Mouse (Mus musculus) neural tube, embryonic 13.5 days (tissue): ENCODE results near the gene Bcr. TPM values are rescaled to one million over a fixed set of nuclear protein-coding genes. Genes with fewer than 3 reads are reported as not detected.
A peak's percentile ranks its signal among the peaks of the same experiment; 100 is the strongest.

ENCODE experiments used
- ATAC-seq: fragments of 200-750 bp; cut with Nextera tagmentation; 2 replicates; pipeline ENCODE4 v1.8.0; 2017; ENCODE audit warnings: low read depth, mild to moderate bottlenecking, moderate TSS enrichment, moderate library complexity
- H3K27ac ChIP-seq: fragments of 300-500 bp; sonication (generic); replicated peaks from 2 replicates; pipeline ENCODE4 v1.5.1; 2015; ENCODE audit warnings: moderate library complexity, mild to moderate bottlenecking, inconsistent platforms
- H3K27me3 ChIP-seq: fragments of 300-500 bp; sonication (generic); 2 replicates; pipeline ENCODE4 v1.6.1; 2015; ENCODE audit warnings: mild to moderate bottlenecking, inconsistent platforms
- H3K36me3 ChIP-seq: fragments of 300-500 bp; sonication (generic); 2 replicates; pipeline ENCODE4 v1.6.1; 2015; ENCODE audit warnings: mild to moderate bottlenecking, inconsistent platforms
- H3K4me1 ChIP-seq: fragments of 300-500 bp; sonication (generic); replicated peaks from 2 replicates; pipeline ENCODE4 v1.6.1; 2015; ENCODE audit warnings: inconsistent platforms
- H3K4me2 ChIP-seq: fragments of 300-500 bp; sonication (generic); 2 replicates; pipeline ENCODE4 v1.6.1; 2015; ENCODE audit warnings: inconsistent platforms, mild to moderate bottlenecking, moderate library complexity
- H3K4me3 ChIP-seq: fragments of 300-500 bp; sonication (generic); 2 replicates; pipeline ENCODE4 v1.5.1; 2015; ENCODE audit warnings: mild to moderate bottlenecking, inconsistent platforms
- H3K9ac ChIP-seq: fragments of 300-500 bp; sonication (generic); 2 replicates; pipeline ENCODE4 v1.6.1; 2015; ENCODE audit warnings: moderate library complexity, mild to moderate bottlenecking, inconsistent platforms
- H3K9me3 ChIP-seq: fragments of 300-500 bp; sonication (generic); 2 replicates; pipeline ENCODE4 v1.6.1; 2016; ENCODE audit warnings: inconsistent platforms
- WGBS: fragments of 180-500 bp; shearing (Covaris S2); methylation state at CpG from one replicate; pipeline ENCODE4 v1.1.7; 2015; 5-methylcytosine and 5-hydroxymethylcytosine counted together
- polyA plus RNA-seq: library from polyadenylated mRNA; unstranded; fragments of >200 nt; fragmentation: Nextera tagmentation; extraction: Ambion mirVana; gene quantifications from 2 replicates; pipeline ENCODE4 v1.2.1, GENCODE M21; 2015

Bcr gene
- polyA plus RNA-seq, 1 experiment from 2014 or later = 16.8 TPM

DNA sequence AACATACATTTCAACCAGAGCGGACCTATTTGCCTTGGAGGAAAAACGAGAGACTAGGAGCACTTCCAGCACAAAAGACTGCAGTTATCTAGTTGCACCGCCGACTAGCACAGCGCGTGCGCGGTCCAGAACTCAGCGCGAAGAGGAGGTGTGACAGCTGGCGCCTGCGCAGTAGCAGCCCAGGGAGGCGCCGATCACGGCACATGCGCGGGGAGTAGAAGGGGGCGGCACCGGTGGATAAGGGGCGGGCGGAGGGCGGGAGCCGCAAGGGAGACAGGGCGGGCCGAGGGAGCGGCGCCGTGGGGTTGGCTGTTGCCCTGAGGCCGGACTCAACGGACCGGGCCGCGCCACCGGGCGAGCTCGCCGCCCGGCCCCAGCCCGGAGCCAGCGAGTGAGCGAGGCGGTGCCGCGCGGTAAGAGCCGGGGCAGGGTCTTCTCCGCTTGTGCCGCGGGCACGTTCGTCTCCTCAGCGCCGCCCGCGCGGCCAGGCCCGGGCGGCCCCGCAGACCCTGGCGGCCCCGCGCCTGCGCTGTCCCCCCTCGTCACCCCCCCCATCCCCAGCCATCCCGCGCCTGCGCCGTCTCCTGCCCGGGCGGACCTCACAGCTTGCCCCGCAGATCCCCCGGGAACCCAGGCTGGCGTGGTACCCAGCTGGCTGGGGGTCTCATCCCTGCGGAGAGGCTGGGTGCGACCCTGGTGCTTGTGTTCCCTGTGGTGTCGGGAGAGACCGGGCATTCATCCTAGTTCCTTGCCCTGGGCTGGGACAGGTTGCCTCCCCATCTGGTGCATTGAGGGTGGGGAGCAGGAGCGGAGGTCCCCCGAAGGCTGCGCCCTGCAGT, 151.6 kb downstream of the Bcr start, which contains the start of gene Specc1l:
TSS of gene Specc1l (plus strand) at position 267 of the 839 bp plus-strand sequence.
- Histone ChIP-seq H3K36me3 (no peaks in the 10 kb centered on the region), H3K9ac (peak within 1 kb of the TSS; percentile 85), H3K4me3 (peak within 1 kb of the TSS; percentile 65), H3K9me3 (no peaks in the 10 kb centered on the region), H3K27ac (peak within 1 kb of the TSS; percentile 99), H3K4me2 (peak within 1 kb of the TSS; percentile 60), H3K27me3 (no peaks in the 10 kb centered on the region), H3K4me1 (peaks cover 20% of the 10 kb centered on the region)
- under 1% methylated on average over 63 of the region's 80 CpGs for WGBS
- peak; percentile 98 for ATAC-seq

DNA sequence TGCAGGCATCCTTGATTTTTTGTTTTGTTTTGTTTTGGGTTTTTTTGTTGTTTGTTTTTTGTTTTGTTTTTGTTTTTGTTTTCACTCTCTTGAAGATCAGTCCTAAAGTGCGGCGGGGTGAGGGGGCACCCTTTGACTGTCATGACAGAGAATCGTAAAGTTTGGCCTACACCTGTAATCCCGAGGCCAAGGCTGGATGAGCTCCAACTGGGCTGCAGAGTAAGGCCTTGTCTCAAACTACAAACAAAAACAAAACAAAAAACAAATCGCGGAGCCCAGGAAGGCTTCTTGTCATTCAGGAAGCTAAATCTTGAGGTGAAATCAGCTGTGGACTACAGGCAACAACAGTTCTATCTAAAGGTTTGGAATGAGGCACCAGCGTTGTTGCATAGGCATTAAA, 152.6 kb downstream of the Bcr start:
- 41% methylated on average over 7 of the region's 7 CpGs for WGBS
- Histone ChIP-seq H3K9me3 (no peaks in the 10 kb centered on the region), H3K4me1 (peaks cover 20% of the 10 kb centered on the region), H3K36me3 (no peaks in the 10 kb centered on the region), H3K27ac (peak overlapping the region; percentile 99), H3K4me3 (peak overlapping the region; percentile 65), H3K9ac (peak overlapping the region; percentile 85), H3K27me3 (no peaks in the 10 kb centered on the region), H3K4me2 (peak overlapping the region; percentile 60)
- ATAC-seq = no peak

DNA sequence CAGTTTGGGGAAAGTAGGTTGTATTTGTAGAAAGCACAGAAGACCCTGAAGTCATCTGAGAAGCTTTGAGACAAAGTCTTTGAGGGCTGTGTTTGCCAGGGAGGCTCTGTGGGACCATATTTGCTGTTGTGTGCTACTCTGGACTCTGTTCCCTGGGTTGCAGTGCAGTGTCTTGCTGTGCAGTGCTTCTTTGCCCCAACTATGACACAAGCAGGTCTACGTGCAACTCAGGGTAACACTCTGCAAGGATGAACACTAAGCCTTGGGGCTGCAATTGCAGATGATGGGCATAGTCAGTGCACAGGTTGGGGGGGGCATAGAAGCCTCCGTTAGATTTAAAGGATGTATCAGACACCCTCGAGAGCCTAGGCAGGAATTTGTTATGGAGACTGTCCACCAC, 160.3 kb downstream of the Bcr start:
- Histone ChIP-seq H3K27me3 (no peaks in the 10 kb centered on the region), H3K4me1 (peaks cover 29% of the 10 kb centered on the region), H3K36me3 (no peaks in the 10 kb centered on the region), H3K4me2 (no peak overlapping the region), H3K9me3 (no peaks in the 10 kb centered on the region), H3K27ac (no peak overlapping the region), H3K9ac (no peak overlapping the region), H3K4me3 (no peak overlapping the region)
- 91% methylated on average over 3 of the region's 3 CpGs for WGBS
- ATAC-seq = no peak

DNA sequence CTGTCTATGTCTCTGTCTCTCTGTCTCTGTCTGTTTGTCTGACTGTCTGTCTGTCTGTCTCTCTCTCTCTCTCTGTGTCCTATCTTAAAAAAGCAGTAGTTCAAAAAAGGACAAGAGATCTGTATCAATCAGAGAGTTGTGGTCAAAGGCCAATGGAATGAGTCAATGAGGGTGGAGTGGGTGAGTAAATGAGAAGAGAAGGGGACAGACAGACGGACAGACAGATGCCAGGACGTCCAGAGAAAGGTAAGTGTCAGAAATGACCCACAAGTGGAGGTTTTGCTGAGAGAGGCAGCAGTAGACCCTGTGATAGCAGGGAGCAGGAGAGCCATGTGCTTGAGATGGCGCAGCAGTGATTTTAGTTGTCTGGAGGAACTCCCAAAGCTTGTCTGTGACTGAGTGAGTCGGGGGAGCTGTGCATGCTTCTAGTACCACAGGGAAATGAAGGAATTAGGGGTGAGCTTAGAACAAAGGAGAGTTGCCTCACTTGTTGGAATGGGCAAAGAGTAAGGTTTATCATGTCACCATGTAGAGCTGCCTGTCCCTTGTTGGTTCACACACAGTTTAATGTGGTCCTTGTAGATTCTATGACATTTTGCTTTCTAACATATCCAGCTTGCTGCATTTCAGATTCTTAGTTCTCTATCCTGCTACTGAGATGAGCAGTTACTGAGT, 161.7 kb downstream of the Bcr start:
- 71% methylated on average over 4 of the region's 4 CpGs for WGBS
- ATAC-seq = no peak
- no peaks in the 10 kb centered on the region for H3K9me3 ChIP-seq

DNA sequence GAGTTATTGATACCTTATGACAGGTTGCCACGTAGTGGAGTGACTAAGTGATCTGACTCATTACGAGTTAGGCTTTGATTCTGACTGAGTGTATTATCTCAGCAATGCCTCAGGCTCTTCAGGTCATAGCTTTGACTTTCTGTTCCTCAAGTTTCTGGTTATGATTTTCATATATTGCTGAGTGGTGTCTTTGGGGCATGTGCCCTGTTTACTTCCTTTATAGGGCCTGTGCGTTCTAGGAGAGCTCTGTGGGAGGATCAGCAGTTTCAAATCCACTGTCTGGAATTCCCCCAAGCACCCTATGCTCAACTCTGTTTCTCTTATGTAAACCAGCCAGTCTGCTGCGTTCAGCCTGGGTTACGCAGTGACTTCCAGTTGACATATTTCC, 162.2 kb downstream of the Bcr start:
- H3K9ac ChIP-seq = no peak overlapping the region
- WGBS = 79% methylated on average over 5 of the region's 5 CpGs
- no peak for ATAC-seq
- H3K27ac ChIP-seq = no peak overlapping the region
- H3K36me3 ChIP-seq = no peaks in the 10 kb centered on the region
- no peaks in the 10 kb centered on the region for H3K9me3 ChIP-seq
- H3K4me1 ChIP-seq = peaks cover 29% of the 10 kb centered on the region
- H3K4me2 ChIP-seq = no peak overlapping the region
- no peak overlapping the region for H3K4me3 ChIP-seq
- no peaks in the 10 kb centered on the region for H3K27me3 ChIP-seq

More for the DNA sequence above, 161.7 kb downstream of the Bcr start:
- H3K36me3 ChIP-seq = no peaks in the 10 kb centered on the region
- no peak overlapping the region; the same call in 1 of the 2 replicates for H3K27ac ChIP-seq
- no peak overlapping the region for H3K9ac ChIP-seq
- no peak overlapping the region for H3K4me3 ChIP-seq
- peaks cover 29% of the 10 kb centered on the region for H3K4me1 ChIP-seq
- no peaks in the 10 kb centered on the region for H3K27me3 ChIP-seq
- no peak overlapping the region for H3K4me2 ChIP-seq

DNA sequence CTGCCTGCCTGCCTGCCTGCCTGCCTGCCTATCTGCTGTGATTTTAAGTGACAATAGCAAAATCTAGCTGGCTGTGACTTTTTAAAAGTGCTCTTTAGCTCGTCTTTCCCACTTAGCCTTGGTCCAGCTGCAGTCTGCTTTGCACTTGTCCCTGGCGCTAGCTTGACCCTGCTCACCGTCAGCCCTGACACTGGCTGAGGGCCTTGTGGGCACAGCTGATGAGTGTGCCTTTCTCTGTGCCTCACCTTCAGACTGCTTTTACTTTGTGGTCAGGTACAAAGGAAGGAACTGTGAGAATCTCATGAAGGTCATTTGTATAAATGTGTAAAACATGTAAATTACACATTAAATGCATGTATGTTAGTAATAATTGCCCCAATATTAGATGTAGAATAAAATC, 163.8 kb downstream of the Bcr start:
- Histone ChIP-seq H3K36me3 (no peaks in the 10 kb centered on the region), H3K27me3 (no peaks in the 10 kb centered on the region), H3K27ac (0 out of 2 replicates have a peak overlapping the region, but pooled peaks have one; percentile 9), H3K4me2 (no peak overlapping the region), H3K9me3 (no peaks in the 10 kb centered on the region), H3K4me1 (peaks cover 29% of the 10 kb centered on the region), H3K9ac (no peak overlapping the region), H3K4me3 (no peak overlapping the region)
- no peak for ATAC-seq
- 72% methylated on average over 3 of the region's 3 CpGs for WGBS

DNA sequence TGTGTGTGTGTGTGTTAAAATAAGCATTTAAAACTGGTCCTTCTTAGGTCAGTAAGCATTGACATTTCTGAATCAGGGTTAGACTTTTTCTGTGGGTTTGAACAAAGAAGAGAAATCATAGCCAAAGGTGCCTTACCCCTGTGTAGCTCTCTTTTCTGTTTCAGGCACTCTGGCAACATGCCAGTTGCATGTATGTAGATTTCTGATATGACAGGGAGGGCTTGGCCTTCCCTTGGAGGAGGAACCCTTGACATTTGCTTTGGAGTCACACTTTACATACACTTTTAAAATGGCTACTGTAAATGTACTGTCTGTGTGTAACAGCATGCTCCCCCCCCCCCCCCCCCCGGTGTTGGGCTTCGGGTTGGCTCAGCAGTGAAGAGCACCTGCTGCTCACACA, 164.2 kb downstream of the Bcr start:
- WGBS = no CpG with 5 or more reads among the region's 2 CpGs
- ATAC-seq = no peak
- H3K27ac ChIP-seq = no peak overlapping the region
- H3K27me3 ChIP-seq = no peaks in the 10 kb centered on the region
- no peak overlapping the region for H3K4me3 ChIP-seq
- no peaks in the 10 kb centered on the region for H3K9me3 ChIP-seq
- H3K9ac ChIP-seq = no peak overlapping the region
- peaks cover 29% of the 10 kb centered on the region for H3K4me1 ChIP-seq
- H3K4me2 ChIP-seq = no peak overlapping the region
- no peaks in the 10 kb centered on the region for H3K36me3 ChIP-seq

DNA sequence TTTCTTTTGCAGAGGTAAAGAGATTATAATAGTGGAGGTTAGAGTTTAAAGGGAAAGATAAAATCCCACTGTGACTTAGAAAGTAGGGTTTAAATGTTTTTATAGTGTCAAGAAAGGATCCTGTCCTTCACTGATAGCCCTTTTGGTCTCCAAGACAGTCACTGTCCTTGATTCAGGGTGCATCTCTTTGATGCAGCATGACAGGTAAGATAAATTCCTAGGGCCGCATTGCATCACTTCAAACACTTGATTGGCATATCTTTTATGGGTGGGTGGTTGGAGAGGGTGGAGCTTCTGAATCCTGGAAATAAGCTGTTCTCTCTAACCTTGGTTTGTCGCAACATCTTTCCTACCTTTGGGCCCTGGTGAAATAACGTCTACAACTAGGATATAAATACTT, 167.0 kb downstream of the Bcr start:
- 88% methylated on average over 3 of the region's 3 CpGs for WGBS
- Histone ChIP-seq H3K27me3 (no peaks in the 10 kb centered on the region), H3K4me2 (no peak overlapping the region), H3K9ac (no peak overlapping the region), H3K9me3 (no peaks in the 10 kb centered on the region), H3K36me3 (peaks cover 15% of the 10 kb centered on the region), H3K4me1 (peaks cover 12% of the 10 kb centered on the region), H3K27ac (no peak overlapping the region), H3K4me3 (no peak overlapping the region)
- no peak for ATAC-seq

DNA sequence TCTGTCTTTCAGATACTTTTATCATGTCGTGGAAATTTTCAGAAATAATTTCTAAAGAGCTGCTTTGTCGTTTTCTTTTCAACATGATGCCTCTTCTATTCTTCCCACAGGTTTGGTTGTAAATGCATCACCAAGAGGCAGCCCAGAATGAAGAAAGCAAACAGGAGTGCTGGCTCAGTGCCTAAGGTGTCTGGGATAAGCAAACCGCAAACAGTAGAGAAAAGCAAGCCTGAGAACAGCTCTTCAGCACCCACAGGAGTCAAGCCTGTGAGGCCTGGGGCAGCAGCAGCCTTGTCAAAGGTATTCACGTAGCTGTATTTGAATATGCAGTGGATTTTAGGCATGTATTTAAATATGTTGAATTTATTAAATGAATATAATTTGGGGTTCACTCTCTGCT, 170.2 kb downstream of the Bcr start:
- no peak for ATAC-seq
- Histone ChIP-seq H3K9me3 (no peaks in the 10 kb centered on the region), H3K27me3 (no peaks in the 10 kb centered on the region), H3K27ac (no peak overlapping the region), H3K36me3 (peaks cover 26% of the 10 kb centered on the region), H3K4me1 (no peaks in the 10 kb centered on the region; the same call in 1 of the 2 replicates), H3K4me2 (no peak overlapping the region), H3K4me3 (no peak overlapping the region), H3K9ac (no peak overlapping the region)
- WGBS = 88% methylated on average over 4 of the region's 4 CpGs

DNA sequence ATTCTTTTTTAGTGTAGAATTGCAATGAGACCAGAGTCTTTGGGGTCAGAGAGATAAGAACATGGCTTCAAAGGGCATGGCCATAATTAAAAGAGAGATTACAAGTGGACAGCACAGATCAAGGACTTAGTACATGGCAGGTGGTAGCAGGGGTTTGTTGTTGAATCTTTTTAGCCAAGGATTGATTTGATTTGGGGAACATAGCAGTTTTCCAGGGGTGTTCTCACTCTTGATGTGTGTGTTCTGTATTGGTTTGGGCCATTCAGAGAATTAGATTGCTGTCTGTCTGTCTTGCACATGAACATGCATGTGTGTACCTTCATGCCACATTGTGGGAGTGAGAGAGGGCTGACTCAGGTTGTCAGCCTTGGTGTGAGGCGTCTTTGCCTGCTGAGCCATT, 171.5 kb downstream of the Bcr start:
- no peak for ATAC-seq
- whole genome bisulfite sequencing = 78% methylated on average over 1 of the region's 1 CpGs
- Histone ChIP-seq H3K9me3 (no peaks in the 10 kb centered on the region), H3K9ac (no peak overlapping the region), H3K4me2 (no peak overlapping the region), H3K4me1 (no peaks in the 10 kb centered on the region), H3K36me3 (peaks cover 32% of the 10 kb centered on the region), H3K27ac (no peak overlapping the region), H3K4me3 (no peak overlapping the region), H3K27me3 (no peaks in the 10 kb centered on the region)

DNA sequence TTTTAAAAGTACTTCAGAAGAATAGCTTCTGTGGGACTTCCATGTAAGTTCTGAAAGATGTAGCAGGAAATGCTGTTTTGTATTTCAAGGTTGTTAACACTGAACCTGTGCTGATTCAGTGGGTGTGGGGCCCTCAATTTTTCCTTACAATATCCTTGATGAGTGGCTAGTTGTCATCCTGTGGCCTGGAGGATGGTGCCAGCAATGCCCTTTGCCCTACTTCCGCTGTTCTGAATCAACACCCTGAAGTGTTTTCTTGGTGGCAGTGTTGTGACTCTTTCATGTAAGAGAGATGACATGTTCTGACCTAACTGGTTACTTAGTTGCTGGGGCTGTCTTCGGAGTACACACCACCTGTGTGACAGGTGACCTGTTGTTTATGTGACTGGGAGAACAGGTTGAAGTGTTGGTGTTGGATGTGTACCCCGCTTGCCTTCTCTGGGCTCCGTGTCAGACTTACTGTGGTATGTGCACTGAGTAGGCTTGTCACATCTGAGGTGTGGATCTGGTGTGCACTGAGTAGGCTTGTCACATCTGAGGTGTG, 172.3 kb downstream of the Bcr start:
- 92% methylated on average over 4 of the region's 4 CpGs for WGBS
- H3K27ac ChIP-seq = no peak overlapping the region
- H3K9me3 ChIP-seq = no peaks in the 10 kb centered on the region
- no peaks in the 10 kb centered on the region for H3K27me3 ChIP-seq
- no peak overlapping the region for H3K4me2 ChIP-seq
- H3K4me3 ChIP-seq = no peak overlapping the region
- no peaks in the 10 kb centered on the region for H3K4me1 ChIP-seq
- H3K9ac ChIP-seq = no peak overlapping the region
- peaks cover 36% of the 10 kb centered on the region for H3K36me3 ChIP-seq
- no peak for ATAC-seq

DNA sequence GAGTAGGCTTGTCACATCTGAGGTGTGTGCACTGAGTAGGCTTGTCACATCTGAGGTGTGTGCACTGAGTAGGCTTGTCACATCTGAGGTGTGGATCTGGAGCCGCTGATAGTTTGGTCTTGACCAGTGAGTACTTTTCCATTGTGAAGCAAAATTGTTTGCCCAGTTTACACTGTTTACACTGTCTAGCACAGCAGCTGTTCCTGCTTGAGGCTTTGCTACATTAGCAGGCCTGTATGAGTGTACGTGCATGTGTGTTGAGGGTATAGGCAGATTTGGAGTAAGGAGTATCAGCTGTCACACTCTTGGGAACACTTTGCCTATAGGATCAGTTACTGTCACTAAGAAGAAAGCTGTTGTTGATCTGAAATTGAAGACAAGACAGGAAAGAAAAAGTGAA, 173.1 kb downstream of the Bcr start:
- Histone ChIP-seq H3K27me3 (no peaks in the 10 kb centered on the region), H3K4me3 (no peak overlapping the region), H3K36me3 (peaks cover 41% of the 10 kb centered on the region), H3K4me1 (no peaks in the 10 kb centered on the region), H3K27ac (no peak overlapping the region), H3K9me3 (no peaks in the 10 kb centered on the region), H3K4me2 (no peak overlapping the region), H3K9ac (no peak overlapping the region)
- WGBS = 76% methylated on average over 2 of the region's 2 CpGs
- no peak for ATAC-seq
